Mouse (Mus musculus) cerebellum, adult (tissue): ENCODE results near the gene Tmem9.
A peak's percentile ranks its signal among the peaks of the same experiment; 100 is the strongest.

Experiments used
- ATAC-seq: cut with Nextera tagmentation; 2 replicates; pipeline ENCODE4 v1.9.2; 2017; ENCODE audit warnings: mild to moderate bottlenecking, moderate library complexity, mixed read lengths; ENCODE audit not compliant: insufficient number of reproducible peaks, low FRiP score, low TSS enrichment

Tmem9 gene

DNA sequence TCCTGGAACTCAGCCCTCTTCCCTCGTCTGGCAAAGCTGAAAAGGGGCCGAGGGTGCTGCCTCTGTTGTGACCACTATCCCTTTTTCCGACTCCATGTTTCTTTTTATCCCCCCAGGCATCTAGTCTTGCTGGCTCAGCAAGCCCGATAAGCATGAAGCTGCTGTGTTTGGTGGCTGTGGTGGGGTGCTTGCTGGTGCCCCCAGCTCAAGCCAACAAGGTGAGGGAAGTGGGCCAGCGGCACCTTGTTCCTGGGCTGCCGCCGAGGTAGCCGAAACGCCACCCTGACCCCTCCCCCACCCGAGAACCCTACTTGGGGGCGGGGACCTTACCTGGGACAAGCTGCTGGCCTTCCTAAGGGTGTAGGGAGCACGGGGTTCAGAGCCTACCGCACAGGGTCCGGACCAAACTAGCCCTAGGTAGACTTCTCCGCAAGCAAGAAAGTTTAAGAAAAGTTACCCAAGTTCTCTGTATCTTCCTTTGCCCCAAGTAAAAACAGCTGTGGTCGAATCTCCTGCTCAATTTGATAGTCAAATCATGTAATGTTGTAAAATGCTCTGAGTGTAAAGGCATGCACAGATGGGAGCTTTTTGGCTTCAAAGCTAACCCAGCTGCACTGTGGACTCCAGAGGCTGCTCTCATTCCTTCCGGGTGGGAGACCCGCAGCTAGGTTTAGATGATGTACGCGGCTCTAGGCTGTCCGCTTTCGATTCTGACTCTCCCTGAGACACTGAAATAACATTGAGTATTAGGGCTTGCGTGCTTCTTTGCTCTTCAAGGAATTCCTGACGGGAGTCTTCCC, 10.6 kb downstream of the Tmem9 start:
- 0 out of 2 replicates have a peak, but pooled peaks have one; percentile 14 for ATAC-seq

DNA sequence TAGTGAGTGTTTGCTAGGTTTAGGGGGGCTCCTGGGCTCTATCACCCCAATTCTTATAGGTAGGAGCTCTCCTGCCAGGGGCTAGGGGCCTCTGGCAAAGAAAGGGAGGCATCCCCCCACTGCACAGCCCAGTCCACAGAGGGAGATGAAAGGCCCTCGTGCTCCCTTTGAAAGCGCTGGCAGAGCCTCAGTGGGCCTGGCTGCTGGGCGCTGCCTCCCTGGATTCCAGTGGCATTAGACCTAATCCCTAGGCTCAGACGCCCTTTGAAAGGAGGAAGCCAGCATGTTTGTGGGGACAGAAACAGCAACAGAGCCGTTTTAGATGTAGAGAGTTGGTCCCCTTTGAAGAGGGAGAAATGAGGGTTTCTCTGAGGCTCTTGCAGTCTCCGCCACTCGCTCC, 22.3 kb downstream of the Tmem9 start:
- no peak for ATAC-seq

DNA sequence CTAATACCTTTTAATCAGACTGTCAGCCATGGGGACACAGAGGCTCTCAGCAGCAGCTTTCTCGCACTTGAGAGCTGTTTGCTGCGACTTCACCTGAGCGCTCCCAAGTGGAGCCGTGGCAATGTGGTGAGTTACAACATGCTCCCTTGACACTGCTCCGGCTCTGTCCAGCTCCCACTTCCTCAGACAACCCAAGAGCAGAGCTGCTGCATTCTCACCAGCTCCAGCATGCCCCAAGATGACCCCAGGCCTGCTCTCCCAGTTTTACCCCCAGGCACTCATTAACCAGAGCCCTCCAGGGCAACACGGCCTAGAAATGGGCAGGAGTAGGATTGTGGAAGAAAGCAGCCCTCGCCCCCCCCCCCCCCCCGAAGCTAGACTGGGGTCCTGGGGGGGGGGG, 23.7 kb downstream of the Tmem9 start:
- no peak for ATAC-seq

DNA sequence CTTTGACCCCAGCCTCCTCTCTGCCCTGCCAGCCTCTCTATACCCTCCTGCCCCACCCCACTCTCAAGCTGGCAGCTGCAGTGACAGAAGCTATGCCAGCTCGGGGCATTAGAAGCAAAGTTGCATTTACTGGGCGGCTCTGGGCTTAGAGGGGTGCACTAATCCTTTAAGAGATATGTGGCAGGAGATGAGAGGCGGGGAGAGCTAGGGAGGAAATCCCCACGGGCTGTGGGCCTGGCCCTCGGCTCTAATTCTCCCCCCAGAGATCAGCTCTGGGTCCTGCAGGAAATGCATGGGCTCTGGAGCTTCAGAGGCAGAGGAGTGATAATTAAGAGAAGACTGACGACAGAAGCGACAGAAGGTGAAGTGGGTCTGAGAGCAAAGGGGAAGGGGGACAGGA, 25.0 kb downstream of the Tmem9 start:
- no peak for ATAC-seq

DNA sequence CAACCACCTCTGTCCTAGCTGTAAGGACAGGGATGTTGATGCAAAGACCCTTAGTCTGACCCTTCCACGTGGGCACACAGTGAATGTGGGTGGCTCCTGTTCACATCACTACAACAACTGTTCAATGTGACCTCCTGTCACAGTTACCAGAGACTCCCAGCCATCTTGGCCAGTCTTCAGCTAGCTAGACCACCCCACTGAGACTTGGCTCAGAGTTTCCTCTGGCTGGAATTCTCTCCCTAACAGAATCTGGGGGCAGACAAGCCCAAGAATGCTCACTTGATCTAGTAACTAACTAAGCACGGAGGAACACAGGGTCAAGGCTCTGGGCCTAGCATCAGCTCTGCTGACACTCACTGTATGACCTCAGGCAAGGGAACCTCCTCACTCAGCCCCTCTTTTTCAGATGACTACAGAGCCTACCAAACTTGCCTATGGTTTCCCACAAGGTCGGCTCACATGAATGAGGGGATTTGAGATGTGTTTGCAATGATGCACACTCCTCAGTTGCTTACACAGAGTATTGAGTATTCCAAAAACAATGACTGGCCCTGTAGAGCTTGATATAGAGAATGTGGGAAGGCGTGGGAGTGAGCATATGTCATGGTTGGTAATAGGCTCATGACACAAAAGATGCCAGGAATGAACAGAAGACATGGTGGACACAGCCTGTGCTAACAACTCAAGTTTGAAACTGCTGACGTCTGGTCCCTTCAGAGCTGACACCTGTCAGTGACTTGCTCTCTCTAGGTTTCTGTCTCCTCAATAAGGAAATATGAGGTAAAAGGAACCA, 31.0 kb downstream of the Tmem9 start:
- no peak for ATAC-seq

DNA sequence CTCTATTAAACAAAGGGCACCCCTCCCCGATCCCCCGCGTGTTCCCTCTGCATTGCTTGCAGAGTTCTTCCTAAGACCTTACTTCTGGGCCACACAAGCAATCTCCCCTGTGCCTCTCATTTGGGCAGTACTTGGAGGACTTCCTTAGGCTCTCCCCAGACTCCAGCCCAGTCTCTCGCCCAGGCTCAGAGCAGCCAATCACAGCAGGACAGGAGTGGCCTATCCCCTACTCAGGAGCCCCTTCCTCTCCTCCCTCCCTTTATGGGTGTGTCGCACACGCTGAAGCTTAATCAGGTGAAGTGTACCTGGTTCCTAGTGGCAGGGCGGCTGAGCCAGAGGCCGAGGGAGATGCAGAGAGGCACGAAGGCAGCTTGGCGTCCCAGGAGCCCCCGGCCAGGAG, 32.5 kb downstream of the Tmem9 start:
- no peak for ATAC-seq

DNA sequence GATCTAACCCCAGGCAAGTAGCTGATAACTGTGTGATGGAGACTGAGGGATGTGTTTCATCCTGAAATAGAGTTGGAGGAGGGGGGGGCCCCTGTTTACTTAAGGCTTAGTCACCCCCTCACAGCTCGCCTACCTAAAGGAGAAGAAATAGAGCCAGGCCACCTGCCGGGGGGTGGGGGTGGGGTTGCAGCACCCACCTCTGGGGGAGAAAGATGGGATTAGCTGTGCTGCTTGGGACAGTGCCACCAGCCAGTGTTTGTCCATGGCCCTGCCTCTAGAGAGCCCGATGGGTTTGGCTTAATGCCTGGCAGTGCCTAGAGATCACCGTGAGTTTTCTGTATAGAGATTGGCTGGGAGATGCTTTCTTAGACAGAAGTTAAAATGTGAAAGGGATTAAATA, 32.9 kb downstream of the Tmem9 start:
- no peak for ATAC-seq

DNA sequence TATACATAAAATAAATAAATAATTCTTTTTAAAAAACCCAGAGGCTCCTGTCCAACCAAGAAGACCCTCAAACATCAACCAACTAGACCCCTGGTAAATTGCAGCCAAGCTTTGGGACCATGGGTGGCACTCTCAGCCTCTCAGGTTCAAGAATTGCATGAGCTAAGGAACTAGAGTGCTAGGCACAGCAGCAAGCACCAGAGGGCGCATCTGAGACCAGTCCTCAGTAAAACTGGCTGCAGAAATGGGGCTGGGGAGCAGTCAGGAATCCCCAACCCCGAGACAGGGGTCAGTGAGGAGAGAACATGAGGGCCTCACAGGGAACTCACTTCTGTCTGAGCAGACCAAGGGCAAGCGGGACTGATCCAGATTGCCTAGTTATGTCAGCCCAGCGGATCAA, 37.8 kb downstream of the Tmem9 start:
- ATAC-seq, result no peak

DNA sequence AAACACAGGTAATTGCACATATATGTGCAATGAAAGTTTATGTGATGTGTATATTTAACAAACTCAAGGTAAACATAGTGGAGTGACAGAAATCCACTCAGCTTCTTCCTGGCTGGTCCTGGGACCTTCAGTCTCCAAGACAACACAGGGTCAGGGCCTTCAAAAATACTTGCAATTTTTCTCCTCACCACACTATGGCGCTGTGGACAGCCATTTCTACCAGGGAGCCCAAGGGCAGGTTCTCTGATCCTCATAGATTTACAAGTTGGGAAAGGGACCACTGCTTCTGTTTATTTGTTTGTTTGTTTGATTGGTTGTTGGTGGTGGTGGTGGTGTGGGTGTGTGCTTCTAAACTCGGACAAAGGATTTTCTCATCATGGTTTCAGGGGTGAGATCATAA, 39.5 kb downstream of the Tmem9 start:
- 0 out of 2 replicates have a peak, but pooled peaks have one; percentile 19 for ATAC-seq

DNA sequence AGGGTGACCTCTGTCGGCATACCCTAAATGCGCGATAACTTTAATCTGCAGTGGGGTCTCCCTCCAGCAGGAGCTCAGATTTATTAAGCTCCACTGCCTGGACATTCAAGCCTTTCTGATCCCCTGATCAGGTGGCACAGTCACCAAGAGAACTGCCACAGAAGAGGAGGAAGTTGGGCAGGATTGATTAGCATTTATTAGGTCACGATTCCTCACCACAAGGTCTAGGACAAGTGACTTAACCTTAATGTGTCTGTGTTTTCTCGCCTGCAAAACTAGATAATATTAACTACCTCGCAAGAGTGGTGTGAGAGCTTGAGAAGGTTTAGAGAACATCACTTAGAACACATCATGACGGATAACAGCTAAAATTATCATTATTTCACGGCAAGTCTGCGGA, 39.9 kb downstream of the Tmem9 start:
- ATAC-seq, result no peak

DNA sequence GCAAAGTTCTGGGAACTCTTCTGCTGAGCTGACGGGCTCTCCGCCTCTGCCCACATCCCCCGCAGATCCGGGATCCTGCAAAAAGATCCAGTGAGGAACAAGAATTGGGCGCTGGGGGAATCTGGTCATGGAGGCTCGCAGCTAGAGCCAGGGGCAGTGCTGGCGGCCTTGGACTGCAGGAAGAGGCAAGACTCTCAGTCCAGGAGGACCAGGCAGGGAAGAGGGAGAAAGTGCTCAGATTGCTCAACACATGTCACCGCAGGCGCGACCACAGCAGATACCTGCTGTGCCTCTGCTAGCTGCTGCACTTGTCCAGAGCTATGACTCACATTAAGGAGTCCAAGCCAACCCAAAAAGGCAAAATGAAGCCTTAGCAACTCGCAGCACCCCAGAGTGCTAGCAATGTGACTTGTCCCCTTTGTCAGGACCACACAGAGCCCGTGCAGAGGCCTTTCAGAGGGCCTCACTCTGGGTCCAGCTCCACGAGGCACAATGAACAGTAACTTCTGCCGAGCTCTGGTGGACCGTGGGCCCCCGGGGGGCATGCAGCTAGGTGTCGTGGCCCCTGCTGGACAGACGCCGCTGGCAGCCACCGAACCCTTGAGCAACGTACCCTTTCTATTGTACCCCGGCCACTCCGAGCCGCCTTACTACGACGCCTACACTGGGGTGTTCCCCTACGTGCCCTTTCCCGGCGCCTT, 42.5 kb downstream of the Tmem9 start, which contains the start of gene Ascl5:
Ascl5 (plus strand) TSS at position 493 of the 701 bp plus-strand sequence.
- no peak for ATAC-seq

DNA sequence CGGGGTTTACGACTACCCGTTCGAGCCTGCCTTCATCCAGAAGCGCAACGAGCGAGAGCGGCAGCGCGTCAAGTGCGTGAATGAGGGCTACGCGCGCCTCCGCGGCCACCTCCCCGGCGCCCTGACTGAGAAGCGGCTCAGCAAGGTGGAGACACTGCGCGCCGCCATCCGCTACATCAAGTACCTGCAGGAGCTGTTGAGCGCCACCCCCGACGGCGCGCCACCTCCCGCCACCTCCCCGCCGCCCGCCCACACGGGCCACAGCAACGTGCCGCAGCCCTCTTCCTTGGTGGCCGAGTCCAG, 43.0 kb downstream of the Tmem9 start:
- 0 out of 2 replicates have a peak, but pooled peaks have one; percentile 13 for ATAC-seq

DNA sequence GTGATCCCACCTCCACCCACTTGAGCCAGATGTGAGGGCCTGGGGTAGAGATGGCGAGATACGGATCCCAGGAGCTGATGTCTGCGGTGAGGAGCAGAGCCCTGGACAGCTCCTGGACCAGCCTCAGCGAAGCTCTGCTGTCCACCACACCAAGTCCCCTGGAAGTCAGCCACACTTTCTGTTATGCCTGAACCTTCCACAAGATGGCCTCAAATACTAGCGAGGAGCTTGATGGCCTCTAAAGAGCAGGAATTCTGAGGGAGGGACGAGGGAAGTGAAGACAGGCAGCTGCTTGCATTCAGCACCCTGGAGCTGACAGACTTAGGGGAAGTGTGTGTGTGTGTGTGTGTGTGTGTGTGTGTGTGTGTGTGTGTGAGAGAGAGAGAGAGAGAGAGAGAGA, 43.5 kb downstream of the Tmem9 start:
- peak; percentile 67 for ATAC-seq

DNA sequence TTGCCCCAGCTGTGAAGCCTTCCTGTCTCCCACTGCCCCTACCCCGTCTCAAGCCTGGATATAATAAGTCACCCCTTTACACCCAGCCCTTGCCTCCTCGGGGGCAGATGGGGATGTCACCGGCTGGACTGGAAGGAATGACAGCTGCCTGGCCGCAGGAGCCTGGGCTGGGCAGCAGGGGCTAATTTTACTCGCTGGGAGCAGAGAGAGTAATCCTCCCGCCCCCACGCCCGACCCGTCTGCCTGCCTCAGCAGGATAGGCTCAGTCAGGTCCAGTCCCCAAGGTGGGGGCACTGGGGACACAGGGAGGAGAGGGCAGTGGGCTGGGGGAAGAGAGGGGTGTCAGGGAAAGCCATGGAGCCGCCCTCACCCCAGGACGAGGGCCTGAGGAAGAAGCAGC, 44.6 kb downstream of the Tmem9 start, which contains the start of gene Cacna1s:
Cacna1s (plus strand) TSS at position 204 of the 400 bp plus-strand sequence.
- ATAC-seq, result no peak

DNA sequence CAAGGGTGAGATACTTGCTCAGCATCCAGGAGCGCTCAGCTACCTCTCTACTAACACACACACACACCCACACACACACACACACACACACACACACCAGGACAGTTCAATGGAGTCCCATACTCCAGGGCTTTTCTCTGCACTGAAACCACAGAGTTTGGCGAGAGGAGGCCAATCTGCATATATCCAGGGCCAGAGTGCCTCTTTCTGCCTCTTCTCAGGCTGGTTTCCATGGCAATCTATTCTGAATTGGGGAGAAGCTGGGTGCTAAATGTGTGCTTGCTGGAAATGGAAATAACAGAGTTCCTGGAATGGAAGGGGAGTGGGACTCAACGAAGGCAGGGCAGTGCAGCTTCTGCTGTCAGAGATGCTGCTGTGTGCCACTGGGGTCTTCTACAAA, 47.8 kb downstream of the Tmem9 start:
- no peak for ATAC-seq

DNA sequence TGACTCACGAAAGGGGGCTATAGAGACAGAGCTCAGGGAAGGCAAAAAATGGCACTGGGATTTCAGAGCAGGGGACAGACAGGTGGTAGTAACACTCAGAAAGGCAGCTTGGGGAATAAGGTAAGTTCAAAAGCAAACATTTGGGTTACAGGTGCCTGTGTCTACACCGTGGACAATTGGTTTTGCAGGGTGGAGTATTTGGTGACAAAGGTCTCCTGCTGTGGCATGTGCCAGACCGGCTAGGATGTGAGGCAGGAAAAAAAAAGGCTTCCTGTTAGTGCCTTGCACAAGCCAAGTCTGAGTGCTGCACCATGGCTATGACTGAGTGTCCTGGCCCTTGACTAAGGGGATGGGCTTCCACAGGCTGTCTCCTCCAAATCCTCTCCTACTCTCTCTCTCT, 50.6 kb downstream of the Tmem9 start:
- ATAC-seq, result no peak

DNA sequence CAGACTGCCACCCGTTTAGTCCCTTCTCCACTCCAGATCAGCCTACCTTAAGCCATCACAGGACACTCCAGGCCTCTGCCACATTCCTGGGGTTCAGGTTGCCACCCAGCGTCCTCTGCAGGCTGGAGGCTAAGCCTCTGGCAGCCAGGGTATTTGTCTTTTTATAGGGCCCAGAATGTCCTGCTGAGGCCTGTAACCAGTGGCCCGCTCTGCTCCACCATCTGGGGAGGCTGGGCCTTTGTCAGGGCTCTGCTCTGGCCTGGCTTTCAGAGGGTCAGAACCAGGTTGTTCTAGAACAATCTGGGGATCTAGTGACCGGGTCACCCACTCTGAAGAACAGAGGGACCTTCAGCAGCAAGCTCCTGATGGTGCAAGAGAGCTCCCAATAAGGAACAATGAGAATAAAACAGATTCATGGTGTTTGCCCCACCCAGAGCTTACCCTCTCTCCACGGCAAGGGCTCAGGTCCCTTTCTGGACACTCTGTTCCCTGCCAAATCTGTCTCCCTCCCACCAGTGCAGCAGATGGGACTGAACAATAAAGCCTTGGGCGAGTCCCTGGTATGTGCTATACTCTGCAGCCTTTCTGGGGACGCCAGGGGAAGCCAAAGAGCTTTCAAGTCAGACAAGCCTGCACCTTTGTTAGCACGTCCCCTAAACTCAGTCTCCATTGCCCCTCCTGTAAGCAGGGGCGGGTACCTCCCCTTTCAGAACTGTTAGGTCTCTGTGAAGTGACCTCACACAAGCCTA, 53.3 kb downstream of the Tmem9 start:
- peak; percentile 84 for ATAC-seq

DNA sequence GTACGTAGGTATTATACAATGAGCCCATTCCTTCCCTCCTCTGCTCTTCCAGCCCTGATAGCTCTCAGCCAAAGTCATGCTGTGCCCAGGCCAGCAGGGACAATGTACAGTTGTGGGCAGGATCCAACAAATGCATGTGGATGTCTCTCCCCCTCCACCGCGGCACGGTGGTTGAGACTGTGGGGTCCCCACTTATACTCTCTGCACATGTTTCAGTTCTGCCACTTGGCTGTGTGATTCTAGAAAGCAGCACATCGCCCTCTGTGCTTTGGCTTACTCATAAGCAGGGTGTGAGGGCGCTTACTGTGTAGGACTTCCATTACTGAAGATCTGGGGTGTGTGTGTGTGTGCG, 53.8 kb downstream of the Tmem9 start:
- peak; percentile 77 for ATAC-seq

DNA sequence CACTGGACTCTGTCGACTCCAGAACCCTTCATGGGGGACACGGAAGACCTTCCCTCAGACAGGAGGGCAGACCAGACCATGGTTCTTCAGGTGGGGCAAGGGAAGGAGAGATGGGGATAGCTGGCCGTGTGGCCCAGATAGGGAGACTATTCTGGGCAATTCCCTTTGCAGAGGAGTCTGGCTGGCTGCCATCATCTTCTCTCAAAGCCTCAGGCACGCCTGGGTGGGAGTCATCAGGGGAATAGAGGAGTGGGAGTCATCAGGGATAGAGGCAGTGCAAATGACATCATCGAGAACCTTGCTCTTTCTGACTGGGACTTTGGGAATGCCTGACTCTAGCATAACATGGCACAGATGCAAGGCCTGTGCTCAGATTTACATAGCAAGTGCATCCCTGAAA, 56.0 kb downstream of the Tmem9 start:
- no peak for ATAC-seq

DNA sequence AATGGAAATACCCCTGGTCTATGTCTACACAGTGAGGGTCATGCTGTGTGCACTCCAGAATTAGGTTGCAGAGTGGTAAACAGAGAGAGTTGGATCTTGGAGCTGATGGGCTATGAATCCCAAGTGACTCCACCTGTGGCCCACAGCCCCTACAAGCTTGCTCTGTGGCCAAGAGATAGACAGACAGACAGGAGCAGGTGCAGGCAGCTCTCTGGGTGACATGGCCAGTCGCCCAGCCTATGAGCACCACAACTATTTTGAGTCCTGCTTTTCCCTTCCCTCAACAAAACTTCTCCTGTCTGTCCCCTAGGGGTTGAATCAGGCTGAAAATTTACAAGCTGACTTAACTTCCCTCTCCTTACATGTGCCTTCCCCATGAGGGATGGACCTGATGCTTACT, 58.7 kb downstream of the Tmem9 start:
- no peak for ATAC-seq

DNA sequence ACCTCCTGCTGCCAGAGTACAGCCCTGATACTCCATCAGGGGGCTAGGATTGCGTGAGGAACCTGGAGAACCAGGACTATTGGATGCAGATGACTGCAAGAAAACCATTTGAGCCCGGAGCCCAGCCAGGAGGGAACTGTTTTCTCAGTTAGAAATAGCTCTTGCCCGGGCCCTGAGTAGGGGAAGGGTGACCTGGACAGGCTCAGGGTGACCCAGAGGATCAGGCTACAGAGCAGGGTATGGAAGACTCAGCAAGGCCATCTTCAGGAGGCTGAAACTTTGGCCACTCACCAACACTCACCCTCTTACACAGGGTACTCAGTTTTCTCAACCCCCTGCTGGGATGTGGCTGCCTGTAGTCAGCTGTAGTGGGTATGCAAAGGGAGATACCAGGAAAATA, 59.6 kb downstream of the Tmem9 start:
- ATAC-seq, result no peak
